Mouse (Mus musculus): Measurements from ENCODE around the gene Sppl2b. TPM values are rescaled to one million over a fixed set of nuclear protein-coding genes. Genes with fewer than 3 reads are reported as not detected.
"Not testable (repeated sequence)": the region's sequence is repeated elsewhere in the genome, so short reads cannot be mapped to it uniquely, and the experiment has no call there.

Sppl2b gene
- polyA plus RNA-seq, 1 experiment from 2014 or later: 32.1 TPM

DNA sequence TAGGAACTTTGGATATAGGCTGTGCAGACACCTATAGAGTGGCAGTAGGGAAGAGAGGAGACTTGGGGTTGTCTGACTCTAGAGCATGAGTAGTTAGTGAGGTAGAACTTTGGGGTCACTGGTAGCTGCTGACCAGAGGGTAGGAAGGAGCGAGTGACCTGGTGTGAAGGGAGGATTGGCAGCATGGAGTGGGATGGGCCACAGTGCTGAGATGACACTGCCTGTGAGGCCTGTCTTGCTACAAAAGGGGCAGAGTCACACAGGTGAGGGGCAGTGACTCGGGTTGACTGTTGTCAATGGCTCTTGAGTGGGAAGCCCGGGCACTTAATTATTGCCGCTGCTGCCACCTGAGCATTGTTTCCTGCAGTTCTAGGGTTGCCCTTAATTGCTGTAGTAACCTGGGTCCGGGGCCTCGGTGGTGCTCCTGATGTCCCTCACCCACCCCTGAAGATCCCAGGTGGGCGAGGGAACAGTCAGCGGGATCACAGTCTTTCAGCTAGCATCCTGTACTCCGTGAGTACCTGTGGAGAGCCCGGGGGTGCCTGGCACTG is 27.1 kb upstream of the Sppl2b start:
- H3K9me3 ChIP-seq: no peaks in the 10 kb centered on the region
- peaks cover 51% of the 10 kb centered on the region for H3K4me1 ChIP-seq
- WGBS: 89% methylated on average over 10 of the region's 10 CpGs
- H3K4me3 ChIP-seq: peak overlapping the region; percentile 85
- H3K27ac ChIP-seq: no peak overlapping the region
- peaks cover 8% of the 10 kb centered on the region for H3K27me3 ChIP-seq (ENCODE audit: insufficient read depth, poor library complexity, severe bottlenecking)
- H3K36me3 ChIP-seq: peaks cover 29% of the 10 kb centered on the region
- DNase-seq (ENCODE audit: low spot score): no peak

DNA sequence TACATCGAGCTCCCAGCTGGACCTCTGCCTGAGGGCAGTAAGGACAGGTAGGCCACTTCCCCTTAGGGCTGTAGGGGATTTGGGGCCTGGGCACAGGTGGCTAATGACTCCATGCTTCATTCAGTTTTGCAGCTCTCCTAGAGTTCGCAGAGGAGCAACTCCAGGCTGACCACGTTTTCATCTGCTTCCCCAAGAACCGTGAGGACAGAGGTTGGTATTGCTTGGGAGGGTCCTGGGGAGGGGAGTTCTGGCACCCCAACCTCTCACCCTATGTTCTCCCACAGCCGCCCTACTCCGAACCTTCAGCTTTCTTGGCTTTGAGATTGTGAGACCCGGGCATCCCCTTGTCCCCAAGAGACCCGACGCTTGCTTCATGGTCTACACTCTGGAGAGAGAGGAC is 26.5 kb upstream of the Sppl2b start:
- not testable (repeated sequence) for H3K9me3 ChIP-seq; H3K27ac ChIP-seq; DNase-seq (ENCODE audit: low spot score)
- 88% methylated on average over 9 of the region's 9 CpGs for WGBS
- Histone ChIP-seq H3K36me3 (peaks cover 29% of the 10 kb centered on the region), H3K27me3 (ENCODE audit: insufficient read depth, poor library complexity, severe bottlenecking) (peaks cover 14% of the 10 kb centered on the region), H3K4me1 (peaks cover 57% of the 10 kb centered on the region), H3K4me3 (peak overlapping the region; percentile 85; the same call in 1 of the 2 replicates)

- Histone ChIP-seq H3K27me3 (ENCODE audit: insufficient read depth, poor library complexity, severe bottlenecking) (peaks cover 24% of the 10 kb centered on the region), H3K36me3 (peaks cover 29% of the 10 kb centered on the region), H3K9me3 (no peaks in the 10 kb centered on the region), H3K4me3 (peak overlapping the region; percentile 3; the same call in 1 of the 2 replicates), H3K27ac (no peak overlapping the region), H3K4me1 (peaks cover 64% of the 10 kb centered on the region)
- 47% methylated on average over 1 of the region's 1 CpGs for WGBS
- DNase-seq (ENCODE audit: low spot score): no peak
Observed at GRCm38 (mm10) chr10:80829359-80830278, 25.5 kb upstream of the Sppl2b start.

DNA sequence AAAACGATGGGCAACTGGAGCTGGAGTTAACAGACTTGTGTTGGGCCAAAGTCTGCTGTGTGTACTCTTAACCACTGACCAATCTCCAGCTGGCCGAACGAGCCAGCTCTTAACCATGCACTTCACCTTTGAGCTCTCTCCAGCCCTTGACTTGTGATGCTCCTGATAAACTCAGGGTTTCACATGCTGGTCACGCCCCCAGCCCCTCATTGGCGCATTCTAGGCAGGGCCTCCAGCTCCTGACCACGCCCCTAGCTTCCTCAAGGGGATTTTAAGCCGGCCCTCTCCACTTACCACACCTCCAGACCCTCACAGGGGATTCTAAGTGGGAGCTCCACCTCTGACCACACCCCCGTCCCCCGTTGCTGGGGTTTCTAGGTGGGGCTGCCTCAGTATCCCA is 23.9 kb upstream of the Sppl2b start:
- H3K4me3 ChIP-seq: peak overlapping the region; percentile 20; the same call in 1 of the 2 replicates
- H3K36me3 ChIP-seq: peaks cover 29% of the 10 kb centered on the region
- peaks cover 40% of the 10 kb centered on the region for H3K27me3 ChIP-seq (ENCODE audit: insufficient read depth, poor library complexity, severe bottlenecking)
- WGBS: 3% methylated on average over 9 of the region's 9 CpGs
- peaks cover 77% of the 10 kb centered on the region for H3K4me1 ChIP-seq
- peak; percentile 91 for DNase-seq (ENCODE audit: low spot score)
- H3K9me3 ChIP-seq: no peaks in the 10 kb centered on the region
- no peak overlapping the region for H3K27ac ChIP-seq

- Histone ChIP-seq H3K36me3 (peaks cover 28% of the 10 kb centered on the region), H3K9me3 (no peaks in the 10 kb centered on the region), H3K4me3 (no peak overlapping the region), H3K4me1 (peaks cover 86% of the 10 kb centered on the region), H3K27ac (no peak overlapping the region), H3K27me3 (ENCODE audit: insufficient read depth, poor library complexity, severe bottlenecking) (peaks cover 54% of the 10 kb centered on the region)
- 65% methylated on average over 7 of the region's 7 CpGs for WGBS
- DNase-seq (ENCODE audit: low spot score): no peak
Observed at GRCm38 (mm10) chr10:80832818-80833217, 22.3 kb upstream of the Sppl2b start.

DNA sequence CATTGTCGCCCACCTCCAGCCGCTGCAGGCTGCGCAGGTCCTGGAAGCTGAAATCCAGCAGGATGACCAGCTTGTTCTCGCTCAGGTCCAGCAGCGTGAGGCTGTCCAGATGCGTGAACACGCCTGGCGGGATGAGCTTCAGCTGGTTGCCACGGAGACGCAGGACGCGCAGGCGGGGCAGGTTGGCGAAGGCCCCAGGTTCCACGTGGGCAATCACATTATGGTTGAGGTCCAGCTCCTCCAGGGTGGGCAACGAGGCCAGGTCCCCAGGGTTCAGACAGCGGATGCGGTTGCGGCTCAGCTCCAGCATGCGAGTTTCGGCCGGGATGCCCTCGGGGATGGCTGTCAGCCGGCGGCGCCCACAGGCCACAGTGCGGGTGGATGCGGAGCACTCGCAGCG is 19.5 kb upstream of the Sppl2b start:
- WGBS: 47% methylated on average over 30 of the region's 30 CpGs
- Histone ChIP-seq H3K4me3 (peak overlapping the region; percentile 38), H3K4me1 (peaks cover 70% of the 10 kb centered on the region), H3K27ac (peak overlapping the region; percentile 52; the same call in 1 of the 2 replicates), H3K36me3 (0 out of 2 replicates have a peak, but pooled peaks cover 2% of the 10 kb centered on the region), H3K27me3 (ENCODE audit: insufficient read depth, poor library complexity, severe bottlenecking) (peaks cover 57% of the 10 kb centered on the region), H3K9me3 (no peaks in the 10 kb centered on the region)
- no peak for DNase-seq (ENCODE audit: low spot score)

DNA sequence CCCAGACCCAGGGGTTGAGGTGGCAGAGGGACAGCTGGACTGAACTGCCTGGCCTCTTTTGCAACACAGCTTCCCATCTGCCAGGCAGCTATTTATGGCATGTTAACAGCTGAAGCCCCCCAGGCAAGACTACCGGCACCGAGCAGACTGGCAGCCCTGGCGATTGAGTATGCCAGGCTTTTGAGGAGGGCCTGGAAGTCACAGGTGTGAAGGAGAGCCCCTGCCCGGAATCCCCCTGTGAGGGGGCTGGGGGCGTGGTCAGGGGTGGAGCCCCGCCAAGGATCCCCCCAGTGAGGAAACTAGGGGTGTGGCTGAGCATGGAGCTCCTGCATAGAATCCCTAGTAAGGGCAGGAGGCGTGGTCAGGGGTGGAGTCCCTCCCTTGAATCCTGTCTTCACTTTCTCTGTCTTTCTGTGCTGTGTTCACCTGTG is 18.1 kb upstream of the Sppl2b start:
- 38% methylated on average over 7 of the region's 7 CpGs for WGBS
- H3K4me3 ChIP-seq: peak overlapping the region; percentile 13

GRCm38 (mm10) chr10:80837827-80838226 is 17.2 kb upstream of the Sppl2b start:
- peak overlapping the region; percentile 68 for H3K27ac ChIP-seq
- H3K36me3 ChIP-seq: no peaks in the 10 kb centered on the region
- 18% methylated on average over 2 of the region's 2 CpGs for WGBS
- H3K27me3 ChIP-seq (ENCODE audit: insufficient read depth, poor library complexity, severe bottlenecking): peaks cover 73% of the 10 kb centered on the region
- H3K4me1 ChIP-seq: peaks cover 48% of the 10 kb centered on the region
- no peaks in the 10 kb centered on the region for H3K9me3 ChIP-seq
- no peak for DNase-seq (ENCODE audit: low spot score)
- peak overlapping the region; percentile 13; the same call in 1 of the 2 replicates for H3K4me3 ChIP-seq

More for the DNA sequence above, 18.1 kb upstream of the Sppl2b start:
- Histone ChIP-seq H3K27me3 (ENCODE audit: insufficient read depth, poor library complexity, severe bottlenecking) (peaks cover 71% of the 10 kb centered on the region), H3K27ac (peak overlapping the region; percentile 68; the same call in 1 of the 2 replicates), H3K4me1 (peaks cover 57% of the 10 kb centered on the region), H3K36me3 (no peaks in the 10 kb centered on the region), H3K9me3 (no peaks in the 10 kb centered on the region)
- DNase-seq (ENCODE audit: low spot score): no peak

GRCm38 (mm10) chr10:80838346-80838912 is 16.6 kb upstream of the Sppl2b start:
- 57% methylated on average over 2 of the region's 2 CpGs for WGBS
- Histone ChIP-seq H3K27me3 (ENCODE audit: insufficient read depth, poor library complexity, severe bottlenecking) (peaks cover 73% of the 10 kb centered on the region), H3K36me3 (no peaks in the 10 kb centered on the region), H3K4me1 (peaks cover 45% of the 10 kb centered on the region), H3K9me3 (no peaks in the 10 kb centered on the region), H3K4me3 (0 out of 2 replicates have a peak overlapping the region, but pooled peaks have one; percentile 13), H3K27ac (peak overlapping the region; percentile 68; the same call in 1 of the 2 replicates)
- no peak for DNase-seq (ENCODE audit: low spot score)

DNA sequence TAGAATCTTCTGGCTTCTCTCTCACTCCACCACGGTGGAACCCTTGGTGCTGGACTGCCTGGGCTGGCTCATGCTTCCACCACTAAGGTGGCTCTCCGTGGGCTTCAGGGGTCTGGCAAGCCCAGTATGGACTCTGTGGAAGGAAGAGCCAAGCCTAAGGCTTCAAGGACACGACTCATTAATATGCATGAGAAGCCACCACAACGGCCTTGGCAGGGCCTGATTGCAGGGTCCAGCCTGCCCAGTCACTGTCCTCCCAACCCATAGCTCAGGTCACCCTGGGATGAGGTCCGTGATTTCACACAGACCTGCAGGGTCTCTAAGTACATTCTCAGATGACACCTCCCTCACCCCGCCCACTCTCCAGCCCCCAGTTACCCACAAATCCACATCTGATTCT is 15.2 kb upstream of the Sppl2b start:
- Histone ChIP-seq H3K4me1 (peaks cover 45% of the 10 kb centered on the region), H3K36me3 (no peaks in the 10 kb centered on the region), H3K9me3 (no peaks in the 10 kb centered on the region), H3K27me3 (ENCODE audit: insufficient read depth, poor library complexity, severe bottlenecking) (peaks cover 73% of the 10 kb centered on the region), H3K4me3 (no peak overlapping the region), H3K27ac (no peak overlapping the region)
- no peak for DNase-seq (ENCODE audit: low spot score)
- WGBS: 55% methylated on average over 6 of the region's 6 CpGs

DNA sequence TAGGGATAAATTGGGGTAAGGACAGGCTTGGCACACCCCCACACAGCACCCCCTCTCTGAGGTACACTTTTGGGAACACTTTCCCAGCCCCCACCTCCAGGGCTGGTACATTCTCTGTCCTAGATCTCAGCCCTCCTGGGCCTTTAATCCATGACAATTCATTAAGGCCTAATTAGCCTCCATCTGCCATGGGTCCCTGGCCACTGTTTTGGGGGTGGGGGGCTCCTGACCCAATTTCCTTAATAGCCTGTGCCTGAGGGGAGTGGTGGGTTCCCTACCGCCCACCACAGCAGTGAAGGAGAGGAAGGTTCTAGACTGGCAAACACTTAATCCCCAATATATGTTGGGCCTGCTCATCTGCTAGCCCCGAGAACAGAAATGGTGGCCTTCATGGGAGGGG is 13.4 kb upstream of the Sppl2b start:
- no peak for DNase-seq (ENCODE audit: low spot score)

GRCm38 (mm10) chr10:80842334-80842733 is 12.7 kb upstream of the Sppl2b start:
- peaks cover 66% of the 10 kb centered on the region for H3K27me3 ChIP-seq (ENCODE audit: insufficient read depth, poor library complexity, severe bottlenecking)
- H3K9me3 ChIP-seq: no peaks in the 10 kb centered on the region
- H3K4me3 ChIP-seq: no peak overlapping the region
- no peak overlapping the region for H3K27ac ChIP-seq
- no peaks in the 10 kb centered on the region for H3K36me3 ChIP-seq
- H3K4me1 ChIP-seq: peaks cover 32% of the 10 kb centered on the region
- WGBS: 76% methylated on average over 15 of the region's 15 CpGs
- no peak for DNase-seq (ENCODE audit: low spot score)

More for the DNA sequence above, 13.4 kb upstream of the Sppl2b start:
- no peak overlapping the region for H3K27ac ChIP-seq
- H3K4me1 ChIP-seq: peaks cover 38% of the 10 kb centered on the region
- peaks cover 72% of the 10 kb centered on the region for H3K27me3 ChIP-seq (ENCODE audit: insufficient read depth, poor library complexity, severe bottlenecking)
- H3K36me3 ChIP-seq: no peaks in the 10 kb centered on the region
- WGBS: 63% methylated on average over 2 of the region's 2 CpGs
- H3K4me3 ChIP-seq: no peak overlapping the region
- H3K9me3 ChIP-seq: no peaks in the 10 kb centered on the region
